Mouse (Mus musculus) lung, embryonic 14.5 days (tissue): ENCODE results near the gene Rassf8. TPM values are rescaled to one million over a fixed set of nuclear protein-coding genes. Genes with fewer than 3 reads are reported as not detected.

ENCODE experiments used
- ATAC-seq: fragments of 200-750 bp; cut with Nextera tagmentation; 2 replicates; pipeline ENCODE4 v1.8.0; 2017; ENCODE audit warnings: mild to moderate bottlenecking, moderate TSS enrichment, moderate library complexity; ENCODE audit not compliant: insufficient read depth
- DNase-seq: peaks from one replicate; pipeline ENCODE4 v3.0.0-alpha.2; 2015
- H3K27ac ChIP-seq: fragments of 300-500 bp; sonication (generic); 2 replicates; pipeline ENCODE4 v1.5.1; 2014; ENCODE audit warnings: low read depth, mild to moderate bottlenecking, moderate library complexity
- H3K27me3 ChIP-seq: fragments of 300-500 bp; sonication (generic); 2 replicates; pipeline ENCODE4 v1.6.1; 2014; ENCODE audit warnings: low read length, control low read depth; ENCODE audit not compliant: insufficient read depth
- H3K36me3 ChIP-seq: fragments of 300-500 bp; sonication (generic); 2 replicates; pipeline ENCODE4 v1.6.1; 2014; ENCODE audit warnings: control low read depth; ENCODE audit not compliant: insufficient read depth
- H3K4me1 ChIP-seq: fragments of 300-500 bp; sonication (generic); 2 replicates; pipeline ENCODE4 v1.6.1; 2014; ENCODE audit warnings: antibody characterized with exemption, control low read depth; ENCODE audit not compliant: insufficient read depth
- H3K4me2 ChIP-seq: fragments of 300-500 bp; sonication (generic); 2 replicates; pipeline ENCODE4 v1.6.1; 2014; ENCODE audit warnings: mild to moderate bottlenecking
- H3K4me3 ChIP-seq: fragments of 300-500 bp; sonication (generic); 2 replicates; pipeline ENCODE4 v1.5.1; 2014; ENCODE audit warnings: low read depth, low read length
- H3K9ac ChIP-seq: fragments of 300-500 bp; sonication (generic); 2 replicates; pipeline ENCODE4 v1.6.1; 2014
- H3K9me3 ChIP-seq: fragments of 300-500 bp; sonication (generic); 2 replicates; pipeline ENCODE4 v1.6.1; 2016; ENCODE audit warnings: low read depth, low read length, control low read depth
- CTCF ChIP-seq: IDR thresholded peaks from 2 replicates; pipeline ENCODE4 v1.5.1; 2016; ENCODE audit warnings: antibody characterized with exemption, low read depth
- WGBS: fragments of 180-500 bp; shearing (Covaris S2); extraction: QIAGEN DNeasy Blood & Tissue Kit; methylation state at CpG from one replicate; pipeline ENCODE4 v1.1.7; 2014; 5-methylcytosine and 5-hydroxymethylcytosine counted together
- polyA plus RNA-seq: library from polyadenylated mRNA; unstranded; fragments of >200 nt; fragmentation: Nextera tagmentation; extraction: Ambion mirVana; gene quantifications from 2 replicates; pipeline ENCODE4 v1.2.1, GENCODE M21; 2014

Gene Rassf8
- polyA plus RNA-seq, 1 experiment from 2014 or later: 11.7 TPM

GRCm38 (mm10) chr6:145713241-145714114 lies 33.1 kb upstream of the Rassf8 start:
- H3K27me3 ChIP-seq: no peaks in the 10 kb centered on the region
- ATAC-seq: no peak
- H3K4me2 ChIP-seq: no peak overlapping the region
- no peaks in the 10 kb centered on the region for H3K4me1 ChIP-seq
- WGBS: 55% methylated on average over 8 of the region's 8 CpGs
- H3K9me3 ChIP-seq: no peaks in the 10 kb centered on the region
- no peak overlapping the region for H3K9ac ChIP-seq
- no peak overlapping the region for H3K4me3 ChIP-seq
- no peaks in the 10 kb centered on the region for H3K36me3 ChIP-seq
- no peak for TF ChIP-seq CTCF
- no peak overlapping the region for H3K27ac ChIP-seq
- no peak for DNase-seq

GRCm38 (mm10) chr6:145714131-145714530 lies 32.4 kb upstream of the Rassf8 start:
- Histone ChIP-seq H3K36me3 (no peaks in the 10 kb centered on the region), H3K9me3 (no peaks in the 10 kb centered on the region), H3K4me3 (no peak overlapping the region), H3K4me1 (no peaks in the 10 kb centered on the region), H3K27me3 (no peaks in the 10 kb centered on the region), H3K4me2 (no peak overlapping the region), H3K27ac (no peak overlapping the region), H3K9ac (no peak overlapping the region)
- TF ChIP-seq CTCF: no peak
- WGBS: 63% methylated on average over 1 of the region's 1 CpGs
- ATAC-seq: no peak
- no peak for DNase-seq

GRCm38 (mm10) chr6:145722596-145722995 lies 24.0 kb upstream of the Rassf8 start:
- no peak overlapping the region for H3K4me3 ChIP-seq
- ATAC-seq (no peak), DNase-seq (peak; percentile 37)
- no peak overlapping the region for H3K9ac ChIP-seq
- WGBS: 46% methylated on average over 7 of the region's 7 CpGs
- no peaks in the 10 kb centered on the region for H3K9me3 ChIP-seq
- no peaks in the 10 kb centered on the region for H3K27me3 ChIP-seq
- H3K4me1 ChIP-seq: no peaks in the 10 kb centered on the region
- TF ChIP-seq CTCF: no peak
- H3K27ac ChIP-seq: no peak overlapping the region
- H3K4me2 ChIP-seq: no peak overlapping the region
- no peaks in the 10 kb centered on the region for H3K36me3 ChIP-seq

- TF ChIP-seq CTCF: no peak
Observed at GRCm38 (mm10) chr6:145723131-145723863, 23.3 kb upstream of the Rassf8 start.

GRCm38 (mm10) chr6:145725849-145726248 lies 20.7 kb upstream of the Rassf8 start:
- H3K9ac ChIP-seq: no peak overlapping the region
- ATAC-seq: no peak

More at GRCm38 (mm10) chr6:145723131-145723863, 23.3 kb upstream of the Rassf8 start:
- Histone ChIP-seq H3K4me2 (no peak overlapping the region), H3K9ac (no peak overlapping the region), H3K9me3 (no peaks in the 10 kb centered on the region), H3K27me3 (no peaks in the 10 kb centered on the region), H3K4me3 (no peak overlapping the region), H3K4me1 (no peaks in the 10 kb centered on the region), H3K27ac (no peak overlapping the region), H3K36me3 (no peaks in the 10 kb centered on the region)
- ATAC-seq: no peak
- WGBS: 70% methylated on average over 13 of the region's 13 CpGs
- no peak for DNase-seq

GRCm38 (mm10) chr6:145726986-145727385 lies 19.6 kb upstream of the Rassf8 start:
- ATAC-seq: no peak
- no peaks in the 10 kb centered on the region for H3K27me3 ChIP-seq
- 39% methylated on average over 5 of the region's 5 CpGs for WGBS
- no peaks in the 10 kb centered on the region for H3K9me3 ChIP-seq
- no peaks in the 10 kb centered on the region for H3K36me3 ChIP-seq
- no peak overlapping the region for H3K4me3 ChIP-seq
- H3K4me2 ChIP-seq: no peak overlapping the region
- no peak overlapping the region for H3K9ac ChIP-seq
- no peak for DNase-seq
- H3K4me1 ChIP-seq: no peaks in the 10 kb centered on the region
- no peak overlapping the region for H3K27ac ChIP-seq
- TF ChIP-seq CTCF: 0 out of 2 replicates have a peak, but pooled peaks have one; percentile 6

More at GRCm38 (mm10) chr6:145725849-145726248, 20.7 kb upstream of the Rassf8 start:
- H3K36me3 ChIP-seq: no peaks in the 10 kb centered on the region
- H3K27ac ChIP-seq: no peak overlapping the region
- H3K9me3 ChIP-seq: no peaks in the 10 kb centered on the region
- H3K4me3 ChIP-seq: no peak overlapping the region
- DNase-seq: no peak
- WGBS: 77% methylated on average over 10 of the region's 10 CpGs
- H3K27me3 ChIP-seq: no peaks in the 10 kb centered on the region
- H3K4me1 ChIP-seq: no peaks in the 10 kb centered on the region
- no peak for TF ChIP-seq CTCF
- H3K4me2 ChIP-seq: no peak overlapping the region

GRCm38 (mm10) chr6:145732868-145733267 lies 13.7 kb upstream of the Rassf8 start:
- no peak for TF ChIP-seq CTCF
- 67% methylated on average over 5 of the region's 5 CpGs for WGBS
- H3K9ac ChIP-seq: no peak overlapping the region
- no peaks in the 10 kb centered on the region for H3K4me1 ChIP-seq
- no peak overlapping the region for H3K4me3 ChIP-seq
- H3K36me3 ChIP-seq: no peaks in the 10 kb centered on the region
- no peaks in the 10 kb centered on the region for H3K9me3 ChIP-seq
- H3K27me3 ChIP-seq: no peaks in the 10 kb centered on the region
- ATAC-seq (no peak), DNase-seq (no peak)
- H3K4me2 ChIP-seq: no peak overlapping the region
- H3K27ac ChIP-seq: no peak overlapping the region
